Mouse (Mus musculus): ENCODE measurements around the gene Syngr1. TPM values are rescaled to one million over a fixed set of nuclear protein-coding genes. Genes with fewer than 3 reads are reported as not detected.

Gene Syngr1
- 15.2 and 16.0 TPM in 2 replicates for polyA plus RNA-seq (2015; fragmentation: Nextera tagmentation; extraction: Ambion mirVana)

- under 1% methylated on average over 86 of the region's 86 CpGs for WGBS
- Histone ChIP-seq H3K4me3 (ENCODE audit: low read length) (peak within 1 kb of the TSS; percentile 70), H3K4me2 (ENCODE audit: low read depth, low read length) (peak within 1 kb of the TSS; percentile 85), H3K9ac (ENCODE audit: low read depth, low read length) (peak within 1 kb of the TSS; percentile 80), H3K27me3 (replicated peaks; ENCODE audit: control insufficient read depth, insufficient read depth, low read length) (peaks cover 19% of the 10 kb centered on the region), H3K4me1 (ENCODE audit: control insufficient read depth, insufficient read depth, low read length) (peaks cover 7% of the 10 kb centered on the region; the same call in 1 of the 2 replicates), H3K27ac (ENCODE audit: low read length) (no peak within 1 kb of the TSS; the same call in 1 of the 2 replicates), H3K36me3 (ENCODE audit: control insufficient read depth, insufficient read depth, low read length) (no peaks in the 10 kb centered on the region), H3K9me3 (ENCODE audit: control insufficient read depth, low read length) (peaks cover 3% of the 10 kb centered on the region)
- peak; percentile 57 for ATAC-seq
These were observed at the start of gene Syngr1, which contains the start of gene Rpl3 for GRCm38 (mm10) chr15:80091121-80091955. Syngr1 (plus strand) TSS chr15:80091334. Rpl3 (minus strand) TSS chr15:80091868.

GRCm38 (mm10) chr15:80042152-80042551 is 49.0 kb upstream of the Syngr1 start:
- Histone ChIP-seq H3K9ac (ENCODE audit: low read depth, low read length) (no peak overlapping the region), H3K36me3 (ENCODE audit: control insufficient read depth, insufficient read depth, low read length) (no peaks in the 10 kb centered on the region), H3K9me3 (ENCODE audit: control insufficient read depth, low read length) (no peaks in the 10 kb centered on the region), H3K4me1 (ENCODE audit: control insufficient read depth, insufficient read depth, low read length) (no peaks in the 10 kb centered on the region), H3K4me3 (ENCODE audit: low read length) (no peak overlapping the region), H3K27me3 (replicated peaks; ENCODE audit: control insufficient read depth, insufficient read depth, low read length) (no peaks in the 10 kb centered on the region), H3K4me2 (ENCODE audit: low read depth, low read length) (no peak overlapping the region), H3K27ac (ENCODE audit: low read length) (no peak overlapping the region)
- ATAC-seq = no peak
- 75% methylated on average over 4 of the region's 4 CpGs for WGBS

GRCm38 (mm10) chr15:80044249-80044648 is 46.9 kb upstream of the Syngr1 start:
- Histone ChIP-seq H3K36me3 (ENCODE audit: control insufficient read depth, insufficient read depth, low read length) (no peaks in the 10 kb centered on the region), H3K4me2 (ENCODE audit: low read depth, low read length) (no peak overlapping the region), H3K4me3 (ENCODE audit: low read length) (no peak overlapping the region), H3K27ac (ENCODE audit: low read length) (no peak overlapping the region), H3K9ac (ENCODE audit: low read depth, low read length) (no peak overlapping the region), H3K4me1 (ENCODE audit: control insufficient read depth, insufficient read depth, low read length) (no peaks in the 10 kb centered on the region), H3K27me3 (replicated peaks; ENCODE audit: control insufficient read depth, insufficient read depth, low read length) (no peaks in the 10 kb centered on the region), H3K9me3 (ENCODE audit: control insufficient read depth, low read length) (no peaks in the 10 kb centered on the region)
- no peak for ATAC-seq
- WGBS = 85% methylated on average over 10 of the region's 10 CpGs

GRCm38 (mm10) chr15:80045749-80046148 is 45.4 kb upstream of the Syngr1 start:
- Histone ChIP-seq H3K36me3 (ENCODE audit: control insufficient read depth, insufficient read depth, low read length) (no peaks in the 10 kb centered on the region), H3K4me2 (ENCODE audit: low read depth, low read length) (no peak overlapping the region), H3K9me3 (ENCODE audit: control insufficient read depth, low read length) (no peaks in the 10 kb centered on the region), H3K4me3 (ENCODE audit: low read length) (no peak overlapping the region), H3K9ac (ENCODE audit: low read depth, low read length) (no peak overlapping the region), H3K27ac (ENCODE audit: low read length) (no peak overlapping the region), H3K27me3 (replicated peaks; ENCODE audit: control insufficient read depth, insufficient read depth, low read length) (no peaks in the 10 kb centered on the region), H3K4me1 (ENCODE audit: control insufficient read depth, insufficient read depth, low read length) (no peaks in the 10 kb centered on the region)
- WGBS = 97% methylated on average over 2 of the region's 2 CpGs
- ATAC-seq = no peak

DNA sequence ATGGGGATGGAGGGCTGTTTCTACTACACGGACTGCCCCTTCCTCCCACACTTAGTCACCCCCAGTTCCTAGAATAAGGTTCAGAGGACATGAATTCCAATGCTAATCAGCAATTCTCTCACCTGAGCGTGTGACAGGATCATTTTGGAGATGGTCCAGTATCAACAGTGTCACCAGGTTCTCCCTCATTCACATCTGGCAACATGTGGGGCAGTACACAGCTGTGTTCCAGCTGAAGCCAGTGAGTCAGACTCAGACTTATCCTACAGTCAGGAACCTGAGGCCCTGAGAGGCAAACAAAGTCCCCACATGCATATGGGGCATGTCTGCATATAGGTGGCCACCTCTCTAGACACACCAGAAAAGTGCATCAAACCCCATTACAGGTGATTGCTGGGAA is 43.9 kb upstream of the Syngr1 start:
- Histone ChIP-seq H3K4me1 (ENCODE audit: control insufficient read depth, insufficient read depth, low read length) (0 out of 2 replicates have a peak, but pooled peaks cover 2% of the 10 kb centered on the region), H3K4me3 (ENCODE audit: low read length) (no peak overlapping the region), H3K4me2 (ENCODE audit: low read depth, low read length) (no peak overlapping the region), H3K27ac (ENCODE audit: low read length) (no peak overlapping the region), H3K36me3 (ENCODE audit: control insufficient read depth, insufficient read depth, low read length) (no peaks in the 10 kb centered on the region), H3K27me3 (replicated peaks; ENCODE audit: control insufficient read depth, insufficient read depth, low read length) (no peaks in the 10 kb centered on the region), H3K9me3 (ENCODE audit: control insufficient read depth, low read length) (no peaks in the 10 kb centered on the region), H3K9ac (ENCODE audit: low read depth, low read length) (no peak overlapping the region)
- WGBS = 77% methylated on average over 2 of the region's 2 CpGs
- no peak for ATAC-seq

GRCm38 (mm10) chr15:80047973-80048372 is 43.2 kb upstream of the Syngr1 start:
- Histone ChIP-seq H3K9me3 (ENCODE audit: control insufficient read depth, low read length) (no peaks in the 10 kb centered on the region), H3K36me3 (ENCODE audit: control insufficient read depth, insufficient read depth, low read length) (no peaks in the 10 kb centered on the region), H3K4me1 (ENCODE audit: control insufficient read depth, insufficient read depth, low read length) (0 out of 2 replicates have a peak, but pooled peaks cover 2% of the 10 kb centered on the region), H3K4me3 (ENCODE audit: low read length) (no peak overlapping the region), H3K4me2 (ENCODE audit: low read depth, low read length) (no peak overlapping the region), H3K27ac (ENCODE audit: low read length) (no peak overlapping the region), H3K27me3 (replicated peaks; ENCODE audit: control insufficient read depth, insufficient read depth, low read length) (no peaks in the 10 kb centered on the region), H3K9ac (ENCODE audit: low read depth, low read length) (no peak overlapping the region)
- 35% methylated on average over 5 of the region's 5 CpGs for WGBS
- ATAC-seq = no peak

DNA sequence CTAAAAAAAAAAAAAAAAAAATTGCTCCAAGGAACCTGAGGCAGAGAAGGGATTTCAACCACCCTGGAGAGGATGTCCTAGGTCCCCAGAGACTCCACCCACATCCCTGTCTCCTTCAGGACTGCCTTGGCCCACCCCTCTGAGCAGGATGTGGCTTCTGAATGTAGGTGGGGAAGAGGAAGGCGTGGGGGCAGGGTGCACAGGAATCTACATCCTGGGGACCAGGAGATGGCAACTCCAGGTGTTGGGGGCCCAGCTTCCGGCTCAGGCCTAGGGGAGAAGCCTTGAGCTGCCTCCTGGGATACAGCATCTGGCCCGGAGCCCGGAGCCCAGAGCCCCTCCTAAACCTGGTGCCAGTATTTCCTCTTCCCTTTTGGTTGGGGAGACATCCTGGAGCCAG is 41.0 kb upstream of the Syngr1 start:
- no peak overlapping the region for H3K9ac ChIP-seq (ENCODE audit: low read depth, low read length)
- H3K36me3 ChIP-seq (ENCODE audit: control insufficient read depth, insufficient read depth, low read length) = no peaks in the 10 kb centered on the region
- no peak for ATAC-seq
- H3K9me3 ChIP-seq (ENCODE audit: control insufficient read depth, low read length) = no peaks in the 10 kb centered on the region
- H3K27me3 ChIP-seq (replicated peaks; ENCODE audit: control insufficient read depth, insufficient read depth, low read length) = no peaks in the 10 kb centered on the region
- H3K4me1 ChIP-seq (ENCODE audit: control insufficient read depth, insufficient read depth, low read length) = peaks cover 7% of the 10 kb centered on the region; the same call in 1 of the 2 replicates
- H3K27ac ChIP-seq (ENCODE audit: low read length) = no peak overlapping the region
- no peak overlapping the region for H3K4me2 ChIP-seq (ENCODE audit: low read depth, low read length)
- WGBS = 66% methylated on average over 4 of the region's 4 CpGs
- no peak overlapping the region for H3K4me3 ChIP-seq (ENCODE audit: low read length)

DNA sequence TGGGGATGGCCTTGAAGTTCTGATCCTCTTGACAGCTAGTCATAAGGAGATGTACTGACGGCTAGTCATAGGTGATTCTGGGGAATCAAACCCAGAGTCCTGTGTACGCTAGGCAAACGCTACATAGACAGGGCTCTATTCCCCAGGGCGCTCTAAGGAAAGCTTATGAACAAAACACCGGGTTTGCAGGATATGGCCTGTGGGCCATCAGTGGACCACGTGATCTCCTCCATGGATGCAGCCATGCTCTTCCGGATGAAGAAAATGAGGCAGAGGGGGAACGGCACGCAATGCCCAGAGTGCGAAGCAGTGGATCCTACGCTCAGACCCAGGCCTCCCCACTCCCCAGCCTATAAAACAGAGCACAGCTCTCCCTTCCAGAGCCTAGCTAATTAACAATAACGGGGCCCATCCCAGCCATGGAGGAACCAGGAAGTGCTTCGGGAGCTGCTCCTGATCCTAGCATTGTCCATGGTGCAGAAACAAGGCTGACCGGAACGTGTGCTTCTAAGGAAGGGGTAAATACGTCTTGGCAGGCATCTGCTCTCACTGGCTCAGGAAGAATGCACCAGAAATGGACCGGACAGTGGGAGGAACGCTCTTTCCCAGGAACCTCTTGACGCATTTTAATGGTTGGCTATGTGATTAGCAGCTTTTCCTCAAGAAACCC is 39.9 kb upstream of the Syngr1 start:
- ATAC-seq = no peak
- H3K36me3 ChIP-seq (ENCODE audit: control insufficient read depth, insufficient read depth, low read length) = no peaks in the 10 kb centered on the region
- H3K4me1 ChIP-seq (ENCODE audit: control insufficient read depth, insufficient read depth, low read length) = peaks cover 7% of the 10 kb centered on the region; the same call in 1 of the 2 replicates
- H3K9ac ChIP-seq (ENCODE audit: low read depth, low read length) = no peak overlapping the region
- no peaks in the 10 kb centered on the region for H3K27me3 ChIP-seq (replicated peaks; ENCODE audit: control insufficient read depth, insufficient read depth, low read length)
- H3K4me3 ChIP-seq (ENCODE audit: low read length) = no peak overlapping the region
- no peaks in the 10 kb centered on the region for H3K9me3 ChIP-seq (ENCODE audit: control insufficient read depth, low read length)
- 66% methylated on average over 19 of the region's 19 CpGs for WGBS
- no peak overlapping the region for H3K27ac ChIP-seq (ENCODE audit: low read length)
- H3K4me2 ChIP-seq (ENCODE audit: low read depth, low read length) = no peak overlapping the region

GRCm38 (mm10) chr15:80051782-80052181 is 39.4 kb upstream of the Syngr1 start:
- Histone ChIP-seq H3K4me1 (ENCODE audit: control insufficient read depth, insufficient read depth, low read length) (peaks cover 7% of the 10 kb centered on the region; the same call in 1 of the 2 replicates), H3K9ac (ENCODE audit: low read depth, low read length) (no peak overlapping the region), H3K4me3 (ENCODE audit: low read length) (no peak overlapping the region), H3K4me2 (ENCODE audit: low read depth, low read length) (no peak overlapping the region), H3K9me3 (ENCODE audit: control insufficient read depth, low read length) (no peaks in the 10 kb centered on the region), H3K27me3 (replicated peaks; ENCODE audit: control insufficient read depth, insufficient read depth, low read length) (no peaks in the 10 kb centered on the region), H3K27ac (ENCODE audit: low read length) (peak overlapping the region; percentile 23), H3K36me3 (ENCODE audit: control insufficient read depth, insufficient read depth, low read length) (no peaks in the 10 kb centered on the region)
- WGBS = 79% methylated on average over 9 of the region's 9 CpGs
- no peak for ATAC-seq
